ENCODE assay signal across 22 mouse cellular contexts in the genomic region with DNA sequence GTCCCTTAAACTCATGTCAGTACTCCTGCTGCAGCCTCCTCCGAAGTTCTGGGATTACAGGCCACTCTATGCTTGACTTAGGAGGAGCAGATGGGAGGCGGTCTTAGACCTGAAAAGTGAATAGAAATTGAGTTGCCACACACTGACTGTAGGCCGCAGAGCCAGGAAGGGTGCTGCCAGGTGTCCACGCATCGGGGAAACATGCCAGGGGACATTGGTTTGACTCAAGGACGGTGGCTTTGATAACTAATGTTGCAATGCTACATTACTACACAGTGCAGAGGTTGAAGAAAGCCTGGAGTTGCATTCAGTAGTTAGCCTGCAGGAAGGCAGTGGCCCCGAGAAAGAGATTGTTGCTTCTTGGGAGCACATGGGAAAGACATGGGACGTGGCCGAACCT. TPM values are rescaled to one million over a fixed set of nuclear protein-coding genes. Genes with fewer than 3 reads are reported as not detected.
DNase-seq lines count a peak whose midpoint lies in the region; ATAC-seq and TF ChIP-seq lines count a peak whose summit lies in the region.
"Had no signal": no experiment of that assay in that cellular context is flagged by ENCODE, and none has a peak within 500 bp of the region (broad histone marks: within the 10 kb centered on the region; RNA-seq: fewer than 3 reads in every experiment).

No protein-coding gene starts in this region.

- TF ChIP-seq POLR2A in lung, adult 2 months (IDR thresholded peaks at IDR 0.05; ENCODE audit: borderline replicate concordance, extremely low read depth, low read depth, low read length) = no peak

- H3K4me1 ChIP-seq in heart, embryonic 10.5 days = peaks cover 29% of the 10 kb centered on the region
- peaks cover 35% of the 10 kb centered on the region for H3K4me1 ChIP-seq in heart, embryonic 12.5 days (replicated peaks)
- H3K4me1 ChIP-seq in lung, postnatal 0 days (ENCODE audit: insufficient read depth, low read depth, low read length) = no peaks in the 10 kb centered on the region
- no peaks in the 10 kb centered on the region for H3K4me1 ChIP-seq in lung, adult 2 months (ENCODE audit: control insufficient read depth, insufficient read depth, low read length)
- H3K4me1 ChIP-seq: forebrain, embryonic 13.5 days; hindbrain, embryonic 10.5 days had no signal

- TF ChIP-seq CTCF in lung, postnatal 0 days (IDR thresholded peaks at IDR 0.05) = no peak
- TF ChIP-seq CTCF in lung, adult 2 months (IDR thresholded peaks at IDR 0.05; ENCODE audit: insufficient read depth, low read length) = no peak

- intact Hi-C loops in left cerebral cortex, postnatal 36 days (cut with DNase I) = loop anchor here (10.0 kb wide), 1 partner anchor 193 kb away; no protein-coding TSS in a partner anchor

- ATAC-seq in heart, embryonic 12.5 days (ENCODE audit: insufficient number of reproducible peaks, low FRiP score) = no peak
- ATAC-seq in lung, postnatal 0 days = peak; percentile 12; the same call in 1 of the 2 replicates
- ATAC-seq in megakaryocyte progenitor cell, adult 5-6 weeks (replicated peaks; ENCODE audit: poor library complexity) = peak; percentile 36
- ATAC-seq: activated CD4-positive, CD25-positive, alpha-beta regulatory T cell, adult 4 months; forebrain, embryonic 13.5 days; hindbrain, embryonic 16.5 days; intestine, embryonic 15.5 days had no signal

- WGBS in heart, embryonic 10.5 days = 88% methylated on average over 9 of the region's 9 CpGs
- 81% methylated on average over 9 of the region's 9 CpGs for WGBS in heart, embryonic 12.5 days
- WGBS in lung, postnatal 0 days = 84% methylated on average over 9 of the region's 9 CpGs
- 75% methylated on average over 9 of the region's 9 CpGs for WGBS in lung, adult 2 months

- peaks cover 32% of the 10 kb centered on the region for H3K36me3 ChIP-seq in heart, embryonic 10.5 days
- peaks cover 27% of the 10 kb centered on the region for H3K36me3 ChIP-seq in heart, embryonic 12.5 days
- H3K36me3 ChIP-seq in lung, postnatal 0 days (ENCODE audit: insufficient read depth, low read length) = peaks cover 11% of the 10 kb centered on the region; the same call in 1 of the 2 replicates
- H3K36me3 ChIP-seq: intestine, embryonic 15.5 days had no signal

- peak overlapping the region; percentile 36; the same call in 1 of the 2 replicates for H3K27ac ChIP-seq in heart, embryonic 10.5 days
- no peak overlapping the region for H3K27ac ChIP-seq in heart, embryonic 12.5 days (ENCODE audit: poor library complexity, severe bottlenecking)
- no peak overlapping the region for H3K27ac ChIP-seq in lung, postnatal 0 days (ENCODE audit: low read length)
- H3K27ac ChIP-seq: forebrain, embryonic 13.5 days; gastrocnemius, adult 2 months; hindbrain, embryonic 10.5 days; intestine, embryonic 15.5 days; liver, embryonic 14.5 days had no signal

- no peak overlapping the region for H3K4me3 ChIP-seq in heart, embryonic 10.5 days
- H3K4me3 ChIP-seq in heart, embryonic 12.5 days = no peak overlapping the region
- H3K4me3 ChIP-seq in lung, postnatal 0 days (ENCODE audit: low read depth, low read length) = no peak overlapping the region
- no peak overlapping the region for H3K4me3 ChIP-seq in lung, adult 2 months (replicated peaks; ENCODE audit: extremely low read depth, low read depth, low read length)
- H3K4me3 ChIP-seq: forebrain, embryonic 13.5 days; gastrocnemius, adult 2 months; heart, embryonic 13.5 days; hindbrain, embryonic 10.5 days; intestine, embryonic 15.5 days had no signal

- no peak overlapping the region for H3K9ac ChIP-seq in heart, embryonic 12.5 days
- no peak overlapping the region for H3K9ac ChIP-seq in lung, postnatal 0 days (replicated peaks; ENCODE audit: low read depth)
- H3K9ac ChIP-seq: forebrain, embryonic 13.5 days; heart, embryonic 13.5 days; intestine, embryonic 15.5 days; liver, embryonic 14.5 days had no signal

- no peaks in the 10 kb centered on the region for H3K27me3 ChIP-seq in heart, embryonic 10.5 days (ENCODE audit: insufficient read depth, poor library complexity, severe bottlenecking)
- H3K27me3 ChIP-seq in heart, embryonic 12.5 days (replicated peaks) = no peaks in the 10 kb centered on the region
- no peaks in the 10 kb centered on the region for H3K27me3 ChIP-seq in lung, postnatal 0 days (replicated peaks; ENCODE audit: insufficient read depth, low read length)
- H3K27me3 ChIP-seq: forebrain, embryonic 13.5 days; heart, embryonic 13.5 days; intestine, embryonic 15.5 days had no signal

- H3K9me3 ChIP-seq in heart, embryonic 10.5 days = no peaks in the 10 kb centered on the region
- H3K9me3 ChIP-seq in heart, embryonic 12.5 days (replicated peaks) = no peaks in the 10 kb centered on the region
- H3K9me3 ChIP-seq in lung, postnatal 0 days (ENCODE audit: low read length) = no peaks in the 10 kb centered on the region
- H3K9me3 ChIP-seq: forebrain, embryonic 13.5 days; heart, embryonic 13.5 days; hindbrain, embryonic 10.5 days; intestine, embryonic 15.5 days had no signal

- no peak for TF ChIP-seq EP300 in lung, postnatal 0 days (IDR thresholded peaks at IDR 0.05)

- H3K4me2 ChIP-seq in heart, embryonic 12.5 days = no peak overlapping the region
- no peak overlapping the region for H3K4me2 ChIP-seq in lung, postnatal 0 days (replicated peaks; ENCODE audit: low read depth, low read length)
- H3K4me2 ChIP-seq: forebrain, embryonic 13.5 days; heart, embryonic 13.5 days; intestine, embryonic 15.5 days; midbrain, embryonic 11.5 days had no signal

- no peak for DNase-seq in heart, embryonic 10.5 days (ENCODE audit: low spot score)
- DNase-seq in lung, postnatal 0 days (ENCODE audit: low spot score) = no peak
- no peak for DNase-seq in lung, adult 2 months
- DNase-seq in adrenal gland, postnatal 25 days = peak; percentile 72
- no peak for DNase-seq in left cerebral cortex, postnatal 36 days (ENCODE audit: low spot score in 2 of 2)
- no peak for DNase-seq in MN1 (ENCODE audit: low spot score)
- DNase-seq: cerebellum, postnatal 10 days; gastrocnemius, adult 2 months; kidney, adult 8-10 months; kidney, postnatal 14 days; lung, postnatal 10 days; thymus, postnatal 14 days had no signal

RNA-seq across cellular contexts. Expression of a gene that starts 44.8 kb away (rescaled TPM):
- polyA plus RNA-seq in heart, embryonic 10.5 days (2016; fragmentation: Nextera tagmentation; extraction: Ambion mirVana) = 172 and 176 TPM in 2 replicates
- 170 and 175 TPM in 2 replicates for polyA plus RNA-seq in heart, embryonic 12.5 days (2016; fragmentation: Nextera tagmentation; extraction: Ambion mirVana)
- polyA plus RNA-seq in lung, postnatal 0 days (2015; fragmentation: Nextera tagmentation; extraction: Ambion mirVana) = 143 and 167 TPM in 2 replicates
- 22.0 and 41.7 TPM in 2 replicates for polyA plus RNA-seq in lung, adult 2 months (2012; rRNA removed)
- total RNA-seq in adrenal gland, postnatal 25 days (2021) = 126 and 139 TPM in 2 replicates
- total RNA-seq in megakaryocyte progenitor cell, adult 5-6 weeks (2015) = 95.2 and 95.3 TPM in 2 replicates
- total RNA-seq in megakaryocyte progenitor cell, adult 5-6 weeks (2017) = 212 and 232 TPM in 2 replicates
- total RNA-seq in left cerebral cortex, postnatal 36 days (2021) = 10 to 100 TPM; 43.3 to 46.4 TPM
